35 mouse cellular contexts compared by ENCODE assay signal in the genomic region with DNA sequence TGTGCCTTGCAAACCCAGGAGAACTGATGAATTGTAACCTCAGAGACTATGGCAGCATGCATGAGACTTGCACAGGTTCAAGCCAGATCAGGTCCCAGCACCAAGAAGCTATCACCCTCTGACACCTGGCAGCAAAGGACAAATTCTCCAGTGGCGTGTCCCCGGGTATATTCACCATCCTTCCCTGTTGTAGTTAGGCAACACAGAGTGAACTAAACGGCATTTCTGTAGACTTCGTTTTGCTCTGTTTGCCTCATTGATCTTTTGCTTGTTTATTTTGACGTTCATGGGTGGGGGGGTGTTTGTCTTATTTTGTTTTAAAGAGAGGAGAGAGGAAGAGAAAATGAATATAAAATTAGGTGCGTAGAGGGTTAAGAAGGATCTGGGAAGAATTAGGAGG.
"Had no signal": no experiment of that assay in that cellular context is flagged by ENCODE, and none has a peak within 500 bp of the region (broad histone marks: within the 10 kb centered on the region; RNA-seq: fewer than 3 reads in every experiment).

No protein-coding gene starts in this region.

- ATAC-seq: hindbrain, embryonic 16.5 days; hindbrain, postnatal 0 days; inflammation-experienced regulatory T-cells, adult 6 months; intestine, embryonic 15.5 days; intestine, embryonic 16.5 days; intestine, postnatal 0 days had no signal

- H3K4me2 ChIP-seq: heart, embryonic 11.5 days; heart, embryonic 12.5 days; heart, embryonic 13.5 days; heart, embryonic 15.5 days; hindbrain, embryonic 12.5 days; hindbrain, embryonic 13.5 days; hindbrain, embryonic 14.5 days; hindbrain, embryonic 15.5 days; intestine, embryonic 15.5 days; kidney, embryonic 15.5 days had no signal

- H3K27ac ChIP-seq: heart, embryonic 10.5 days; heart, embryonic 13.5 days; heart, embryonic 15.5 days; hindbrain, embryonic 10.5 days; hindbrain, embryonic 12.5 days; hindbrain, embryonic 13.5 days; hindbrain, embryonic 14.5 days; hindbrain, embryonic 15.5 days; hindbrain, postnatal 0 days; intestine, embryonic 15.5 days; kidney, embryonic 15.5 days; kidney, postnatal 0 days; layer of hippocampus, adult 2 months had no signal

- H3K9me3 ChIP-seq: heart, embryonic 10.5 days; heart, embryonic 12.5 days; heart, embryonic 13.5 days; heart, embryonic 15.5 days; hindbrain, embryonic 10.5 days; hindbrain, embryonic 12.5 days; hindbrain, embryonic 13.5 days; hindbrain, embryonic 15.5 days; intestine, embryonic 15.5 days; kidney, embryonic 15.5 days had no signal

- DNase-seq: heart, postnatal 10 days; heart, postnatal 14 days; heart, postnatal 36 days; heart, postnatal 4 days; kidney, adult 11 months; kidney, adult 18-20 months; kidney, adult 2 months; kidney, adult 8-10 months; kidney, adult 9 months; kidney, postnatal 10 days; kidney, postnatal 14 days; kidney, postnatal 25 days; kidney, postnatal 36 days; kidney, postnatal 4 days; layer of hippocampus, adult 9-11 months; layer of hippocampus, postnatal 36 days had no signal

- H3K4me3 ChIP-seq: heart, embryonic 10.5 days; heart, embryonic 12.5 days; heart, embryonic 13.5 days; heart, embryonic 15.5 days; hindbrain, embryonic 10.5 days; hindbrain, embryonic 12.5 days; hindbrain, embryonic 13.5 days; hindbrain, embryonic 15.5 days; intestine, embryonic 15.5 days; kidney, embryonic 15.5 days; layer of hippocampus, adult 2 months had no signal

- H3K4me1 ChIP-seq: heart, embryonic 10.5 days; heart, embryonic 12.5 days; heart, embryonic 13.5 days; heart, embryonic 15.5 days; hindbrain, embryonic 10.5 days; hindbrain, embryonic 12.5 days; hindbrain, embryonic 13.5 days; hindbrain, embryonic 15.5 days; kidney, embryonic 15.5 days had no signal

- H3K27me3 ChIP-seq: heart, embryonic 12.5 days; heart, embryonic 13.5 days; heart, embryonic 15.5 days; hindbrain, embryonic 12.5 days; hindbrain, embryonic 13.5 days; hindbrain, embryonic 15.5 days; intestine, embryonic 15.5 days; kidney, embryonic 15.5 days had no signal

- H3K9ac ChIP-seq: heart, embryonic 12.5 days; heart, embryonic 13.5 days; heart, embryonic 15.5 days; hindbrain, embryonic 12.5 days; hindbrain, embryonic 13.5 days; hindbrain, embryonic 14.5 days; hindbrain, embryonic 15.5 days; intestine, embryonic 15.5 days; kidney, embryonic 15.5 days had no signal
